Mouse (Mus musculus): ENCODE results near the gene Zfp59. TPM values are rescaled to one million over a fixed set of nuclear protein-coding genes. Genes with fewer than 3 reads are reported as not detected.
"Not testable (repeated sequence)": the region's sequence is repeated elsewhere in the genome, so short reads cannot be mapped to it uniquely, and the experiment has no call there.

The Zfp59 gene
- total and polyA plus RNA-seq, 2 experiments, result 0.31 to 2.5 TPM

GRCm38 (mm10) chr7:27801137-27801536, 37.3 kb upstream of the Zfp59 start:
- TF ChIP-seq POLR2A (IDR thresholded peaks at IDR 0.05; ENCODE audit: extremely low read depth, insufficient read depth, low read length), result no peak
- TF ChIP-seq CTCF (IDR thresholded peaks at IDR 0.05; ENCODE audit: low read depth, low read length), result no peak
- Histone ChIP-seq H3K27ac (replicated peaks; ENCODE audit: insufficient read depth, low read depth, low read length) (no peak overlapping the region), H3K36me3 (ENCODE audit: control insufficient read depth, insufficient read depth, low read length) (no peaks in the 10 kb centered on the region), H3K27me3 (ENCODE audit: control insufficient read depth, insufficient read depth, low read length) (no peaks in the 10 kb centered on the region), H3K4me3 (ENCODE audit: insufficient read depth, low read depth, low read length) (no peak overlapping the region), H3K79me2 (ENCODE audit: control insufficient read depth, insufficient read depth, low read length) (peaks cover 3% of the 10 kb centered on the region; the same call in 1 of the 2 replicates), H3K4me1 (ENCODE audit: control insufficient read depth, insufficient read depth, low read length) (peaks cover 2% of the 10 kb centered on the region; the same call in 1 of the 2 replicates), H3K9ac (ENCODE audit: low read depth, low read length) (no peak overlapping the region)
- WGBS, result 44% methylated on average over 2 of the region's 2 CpGs
- DNase-seq (ENCODE audit: extremely low read depth, low read depth, low spot score), result peak; percentile 51

GRCm38 (mm10) chr7:27802986-27803385, 35.4 kb upstream of the Zfp59 start:
- no peaks in the 10 kb centered on the region for H3K36me3 ChIP-seq (ENCODE audit: control insufficient read depth, insufficient read depth, low read length)
- no peaks in the 10 kb centered on the region for H3K27me3 ChIP-seq (ENCODE audit: control insufficient read depth, insufficient read depth, low read length)
- peaks cover 3% of the 10 kb centered on the region; the same call in 1 of the 2 replicates for H3K79me2 ChIP-seq (ENCODE audit: control insufficient read depth, insufficient read depth, low read length)
- H3K4me1 ChIP-seq (ENCODE audit: control insufficient read depth, insufficient read depth, low read length), result peaks cover 2% of the 10 kb centered on the region; the same call in 1 of the 2 replicates
- H3K9ac ChIP-seq (ENCODE audit: low read depth, low read length), result no peak overlapping the region
- no peak for DNase-seq (ENCODE audit: extremely low read depth, low read depth, low spot score)
- H3K4me3 ChIP-seq (ENCODE audit: insufficient read depth, low read depth, low read length), result no peak overlapping the region
- WGBS, result 91% methylated on average over 5 of the region's 5 CpGs
- no peak overlapping the region for H3K27ac ChIP-seq (replicated peaks; ENCODE audit: insufficient read depth, low read depth, low read length)
- no peak for TF ChIP-seq CTCF (IDR thresholded peaks at IDR 0.05; ENCODE audit: low read depth, low read length)
- no peak for TF ChIP-seq POLR2A (IDR thresholded peaks at IDR 0.05; ENCODE audit: extremely low read depth, insufficient read depth, low read length)

GRCm38 (mm10) chr7:27804297-27805030, 33.9 kb upstream of the Zfp59 start:
- H3K36me3 ChIP-seq (ENCODE audit: control insufficient read depth, insufficient read depth, low read length), result peaks cover 9% of the 10 kb centered on the region; the same call in 1 of the 2 replicates
- peak overlapping the region; percentile 79 for H3K9ac ChIP-seq (ENCODE audit: low read depth, low read length)
- no peak overlapping the region for H3K27ac ChIP-seq (replicated peaks; ENCODE audit: insufficient read depth, low read depth, low read length)
- peaks cover 2% of the 10 kb centered on the region; the same call in 1 of the 2 replicates for H3K4me1 ChIP-seq (ENCODE audit: control insufficient read depth, insufficient read depth, low read length)
- peak; percentile 82 for DNase-seq (ENCODE audit: extremely low read depth, low read depth, low spot score)
- under 1% methylated on average over 25 of the region's 25 CpGs for WGBS
- H3K4me3 ChIP-seq (ENCODE audit: insufficient read depth, low read depth, low read length), result peak overlapping the region; percentile 63
- H3K79me2 ChIP-seq (ENCODE audit: control insufficient read depth, insufficient read depth, low read length), result peaks cover 3% of the 10 kb centered on the region; the same call in 1 of the 2 replicates
- peak; percentile 51; the same call in 1 of the 2 replicates for TF ChIP-seq POLR2A (IDR thresholded peaks at IDR 0.05; ENCODE audit: extremely low read depth, insufficient read depth, low read length)
- no peak for TF ChIP-seq CTCF (IDR thresholded peaks at IDR 0.05; ENCODE audit: low read depth, low read length)
- H3K27me3 ChIP-seq (ENCODE audit: control insufficient read depth, insufficient read depth, low read length), result no peaks in the 10 kb centered on the region

- not testable (repeated sequence) for H3K4me1 ChIP-seq (ENCODE audit: control insufficient read depth, insufficient read depth, low read length); DNase-seq (ENCODE audit: extremely low read depth, low read depth, low spot score); H3K79me2 ChIP-seq (ENCODE audit: control insufficient read depth, insufficient read depth, low read length); H3K27ac ChIP-seq (replicated peaks; ENCODE audit: insufficient read depth, low read depth, low read length); H3K27me3 ChIP-seq (ENCODE audit: control insufficient read depth, insufficient read depth, low read length); H3K9ac ChIP-seq (ENCODE audit: low read depth, low read length); H3K4me3 ChIP-seq (ENCODE audit: insufficient read depth, low read depth, low read length)
- peaks cover 22% of the 10 kb centered on the region; the same call in 1 of the 2 replicates for H3K36me3 ChIP-seq (ENCODE audit: control insufficient read depth, insufficient read depth, low read length)
- 91% methylated on average over 3 of the region's 3 CpGs for WGBS
Measured at GRCm38 (mm10) chr7:27806896-27807295, 31.5 kb upstream of the Zfp59 start, which contains the start of gene Zfp626. TSS of gene Zfp626 (plus strand) at chr7:27807196.

GRCm38 (mm10) chr7:27807305-27807704, 31.1 kb upstream of the Zfp59 start:
- H3K9ac ChIP-seq (ENCODE audit: low read depth, low read length); H3K4me1 ChIP-seq (ENCODE audit: control insufficient read depth, insufficient read depth, low read length); H3K79me2 ChIP-seq (ENCODE audit: control insufficient read depth, insufficient read depth, low read length); DNase-seq (ENCODE audit: extremely low read depth, low read depth, low spot score); H3K4me3 ChIP-seq (ENCODE audit: insufficient read depth, low read depth, low read length); H3K27ac ChIP-seq (replicated peaks; ENCODE audit: insufficient read depth, low read depth, low read length); H3K27me3 ChIP-seq (ENCODE audit: control insufficient read depth, insufficient read depth, low read length): not testable (repeated sequence)
- 84% methylated on average over 7 of the region's 7 CpGs for WGBS
- peaks cover 24% of the 10 kb centered on the region; the same call in 1 of the 2 replicates for H3K36me3 ChIP-seq (ENCODE audit: control insufficient read depth, insufficient read depth, low read length)

- no peak for DNase-seq (ENCODE audit: extremely low read depth, low read depth, low spot score)
- Histone ChIP-seq H3K4me3 (ENCODE audit: insufficient read depth, low read depth, low read length) (no peak overlapping the region), H3K9ac (ENCODE audit: low read depth, low read length) (no peak overlapping the region), H3K27me3 (ENCODE audit: control insufficient read depth, insufficient read depth, low read length) (no peaks in the 10 kb centered on the region), H3K4me1 (ENCODE audit: control insufficient read depth, insufficient read depth, low read length) (no peaks in the 10 kb centered on the region), H3K36me3 (ENCODE audit: control insufficient read depth, insufficient read depth, low read length) (peaks cover 13% of the 10 kb centered on the region), H3K27ac (replicated peaks; ENCODE audit: insufficient read depth, low read depth, low read length) (no peak overlapping the region), H3K79me2 (ENCODE audit: control insufficient read depth, insufficient read depth, low read length) (no peaks in the 10 kb centered on the region)
- TF ChIP-seq POLR2A (IDR thresholded peaks at IDR 0.05; ENCODE audit: extremely low read depth, insufficient read depth, low read length), result no peak
- no peak for TF ChIP-seq CTCF (IDR thresholded peaks at IDR 0.05; ENCODE audit: low read depth, low read length)
- 96% methylated on average over 7 of the region's 7 CpGs for WGBS
Measured at GRCm38 (mm10) chr7:27818526-27819110, 19.8 kb upstream of the Zfp59 start.
